Mouse (Mus musculus) right cerebral cortex, postnatal 4 days (tissue): Measurements from ENCODE around the gene Gm49320.

Experiments used
- DNase-seq: peaks from one replicate; pipeline ENCODE4 v3.0.0-alpha.2; 2022

Gene Gm49320

DNA sequence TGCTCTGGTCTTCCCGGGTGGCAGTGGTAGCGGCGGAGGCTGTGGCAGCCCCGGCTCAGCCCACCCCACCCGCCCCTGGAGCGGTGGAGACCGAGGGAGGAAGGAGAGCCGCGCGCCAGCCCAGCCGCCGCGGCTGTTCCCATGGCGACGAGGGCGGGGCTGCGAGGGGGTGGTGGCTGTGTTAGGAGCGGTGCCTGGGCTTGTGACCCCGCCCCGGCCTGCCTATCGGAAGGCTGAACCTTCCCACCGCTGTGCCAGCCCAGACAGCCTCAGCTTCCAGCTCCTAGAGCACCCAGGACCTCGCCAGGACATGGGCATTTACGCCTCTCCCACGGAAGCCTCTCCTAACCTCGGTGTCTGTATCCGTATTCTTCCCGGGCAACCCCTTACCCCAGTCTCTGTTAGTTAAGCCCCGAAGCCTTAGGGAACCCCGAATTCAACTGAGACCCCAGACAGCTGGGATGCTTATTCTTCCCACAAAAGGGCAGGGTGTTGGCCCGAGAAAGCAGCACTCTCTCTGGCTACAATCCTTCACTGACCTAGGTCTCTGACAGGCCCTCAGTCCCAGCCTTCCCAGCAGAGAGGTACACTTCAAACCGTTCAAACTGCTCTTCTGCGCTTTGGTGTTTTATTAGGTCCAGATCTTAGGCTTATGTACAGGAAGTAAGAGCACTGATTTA, 20.6 kb downstream of the Gm49320 start, which contains the start of gene Ctxn1:
Ctxn1 (minus strand) TSS at position 150 of the 680 bp plus-strand sequence.
- peak; percentile 94 for DNase-seq

DNA sequence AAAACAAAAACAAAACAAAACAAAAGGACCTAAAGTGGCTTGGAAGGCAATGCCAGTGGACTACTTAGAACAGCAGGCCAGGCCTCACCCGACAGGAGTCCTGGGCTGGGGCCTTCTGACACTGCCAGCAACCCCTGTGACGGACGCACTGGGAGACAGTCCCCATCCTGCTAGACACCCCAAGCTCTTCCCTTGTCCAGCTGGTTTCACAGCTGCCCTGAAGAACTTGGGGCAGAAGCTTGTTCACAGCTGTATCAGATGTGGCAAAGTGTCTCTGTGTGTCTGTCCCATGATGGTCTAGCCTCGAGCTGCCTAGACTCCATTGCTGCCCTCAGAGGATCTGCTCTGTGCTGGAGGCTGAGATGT, 21.1 kb downstream of the Gm49320 start:
- DNase-seq = no peak

DNA sequence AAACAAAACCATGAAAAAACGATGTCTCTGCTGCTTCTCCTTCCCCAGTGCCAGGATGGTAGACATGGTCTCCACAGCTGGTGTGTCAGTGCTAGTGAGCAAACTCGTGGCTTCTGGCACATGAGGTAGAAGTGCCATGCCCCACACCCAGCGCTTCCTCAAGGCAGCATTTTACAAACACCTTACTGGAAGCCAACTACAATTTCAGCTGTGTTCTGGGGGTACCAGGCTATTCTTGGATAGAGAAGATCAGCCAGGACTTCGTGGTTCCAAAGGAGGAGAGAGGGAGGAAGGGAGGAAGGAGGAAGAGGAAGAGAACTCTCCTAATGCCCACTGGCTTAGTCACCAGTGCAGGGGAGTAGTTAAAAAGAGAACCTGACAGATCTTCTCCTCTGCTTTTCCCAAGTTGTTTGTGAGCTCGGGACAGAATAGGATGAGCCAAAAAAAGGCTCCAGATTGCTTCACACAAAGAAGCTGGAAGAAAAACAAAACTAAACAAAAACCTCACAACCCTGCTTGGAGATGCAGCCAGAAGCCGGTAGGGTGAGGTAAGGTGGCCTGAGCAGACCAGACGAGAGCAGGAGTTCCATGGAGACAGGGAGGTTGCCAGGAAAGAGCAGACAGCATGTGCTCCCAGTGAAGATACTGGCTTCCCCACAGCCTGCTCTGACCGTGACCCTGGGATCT, 24.6 kb downstream of the Gm49320 start:
- no peak for DNase-seq

DNA sequence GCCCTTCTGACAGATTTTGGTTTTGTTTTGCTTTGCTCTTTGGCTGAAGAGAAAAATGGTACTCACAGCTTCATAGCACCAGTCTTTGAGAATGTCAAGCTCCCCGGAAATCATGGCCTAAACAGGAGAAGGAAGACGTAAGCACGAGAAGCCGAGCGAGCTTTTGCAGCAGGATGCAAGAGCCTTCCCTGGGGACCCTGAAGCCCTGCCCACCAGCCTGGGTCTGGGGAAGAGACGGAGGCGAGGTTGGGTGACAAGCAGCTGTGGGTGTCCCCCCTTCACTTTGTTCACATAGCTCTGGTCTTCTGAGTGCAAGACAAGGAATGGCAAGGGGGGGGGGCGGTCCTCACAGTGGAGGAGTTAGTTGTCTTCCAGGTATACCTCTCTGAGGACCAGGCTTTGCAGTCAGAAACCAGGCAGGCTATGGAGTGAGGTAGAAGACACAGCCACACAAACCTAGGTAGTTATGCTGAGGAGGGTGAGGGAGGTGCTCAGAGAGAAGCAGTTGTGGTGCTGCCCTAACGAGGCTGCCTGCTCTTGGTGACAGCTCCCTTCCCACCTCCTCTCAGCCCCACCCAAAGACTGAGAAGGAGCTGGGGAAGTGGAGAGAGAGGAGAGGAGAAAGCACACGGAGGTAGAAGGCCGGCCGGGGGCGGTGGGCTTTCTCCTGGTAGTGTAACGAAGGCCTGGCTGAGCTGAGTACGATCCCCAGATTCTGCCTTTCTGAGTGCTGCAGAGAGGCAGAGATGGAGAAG, 26.7 kb downstream of the Gm49320 start:
- DNase-seq = no peak

DNA sequence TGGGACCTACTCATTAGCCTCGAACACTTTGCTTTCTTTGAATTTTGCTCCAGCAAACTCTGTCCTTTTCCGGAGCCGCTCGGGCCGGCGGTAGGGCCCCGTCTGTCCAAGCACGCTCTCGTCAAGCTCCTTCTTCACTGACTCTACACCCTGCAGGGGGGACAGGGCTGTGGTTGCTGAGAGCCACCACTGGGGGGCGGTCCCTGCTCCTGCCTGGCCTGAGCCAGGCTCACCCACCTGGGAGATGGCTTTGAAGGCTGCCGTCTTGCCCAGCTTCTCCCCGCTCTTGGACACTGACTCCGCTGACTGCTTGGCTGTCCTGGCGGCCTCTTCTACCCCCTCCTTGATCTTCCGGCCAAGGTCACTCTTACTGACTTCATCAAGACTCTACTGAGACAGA, 29.0 kb downstream of the Gm49320 start:
- DNase-seq = no peak

DNA sequence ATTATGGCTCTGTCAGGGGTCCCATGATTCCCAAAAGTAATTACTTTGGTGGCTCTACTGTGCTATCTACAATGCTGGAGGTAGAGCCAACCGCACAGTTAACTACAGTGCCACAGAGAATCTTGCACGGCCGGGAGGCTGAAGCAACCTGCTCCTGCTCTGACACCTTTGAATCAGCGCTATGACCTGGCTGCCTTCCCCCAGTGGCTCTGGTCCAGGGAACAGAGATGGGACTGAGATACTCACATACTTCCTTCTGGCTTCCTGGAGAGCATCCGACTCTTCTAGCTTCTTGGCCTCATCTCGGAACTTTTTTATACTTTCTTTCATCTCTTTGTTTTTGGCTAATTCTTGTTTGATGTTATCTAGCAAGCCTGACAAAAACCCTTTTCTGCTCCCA, 30.9 kb downstream of the Gm49320 start:
- DNase-seq = no peak

DNA sequence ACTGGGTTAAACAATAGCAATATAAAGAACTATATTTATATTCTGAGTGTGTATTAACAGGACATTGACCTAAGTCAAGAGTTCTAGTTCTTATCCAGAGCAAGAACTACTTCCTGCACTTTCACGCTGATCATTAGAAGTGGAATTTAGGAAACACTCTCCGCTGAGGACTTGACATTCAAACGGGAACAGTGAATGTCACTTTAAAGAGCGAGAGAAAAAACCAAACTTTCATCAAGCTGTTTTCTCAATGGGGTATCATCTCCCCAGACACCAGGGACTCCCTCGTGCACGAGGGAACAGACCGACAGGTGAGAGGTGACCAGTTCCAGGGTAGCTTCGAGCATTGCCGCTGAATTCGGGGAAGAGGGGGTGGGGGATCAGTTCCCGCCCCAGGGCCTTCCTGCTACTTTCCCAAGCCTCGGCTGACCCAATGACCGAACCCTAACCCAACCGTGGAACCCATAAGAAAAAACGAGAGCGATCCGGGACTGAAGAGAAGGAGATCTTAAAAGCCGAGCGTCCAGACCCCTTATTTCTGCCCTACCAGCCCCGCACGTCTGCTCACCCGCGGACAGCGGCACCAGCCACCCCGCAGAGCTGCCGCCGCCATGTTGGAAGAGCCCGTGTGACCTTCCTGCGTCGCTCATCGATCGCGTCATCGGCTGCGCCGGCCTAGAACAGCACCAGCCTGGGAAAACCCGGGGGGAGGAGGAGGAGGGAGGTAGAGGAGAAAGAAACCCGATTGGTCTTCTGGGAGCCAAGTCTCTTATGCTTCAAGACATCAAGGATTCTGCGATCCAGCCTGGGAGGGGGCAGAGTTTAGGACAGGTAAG, 36.8 kb downstream of the Gm49320 start, which contains the start of gene Timm44:
Timm44 (minus strand) TSS at position 639 of the 836 bp plus-strand sequence.
- peak; percentile 97 for DNase-seq

DNA sequence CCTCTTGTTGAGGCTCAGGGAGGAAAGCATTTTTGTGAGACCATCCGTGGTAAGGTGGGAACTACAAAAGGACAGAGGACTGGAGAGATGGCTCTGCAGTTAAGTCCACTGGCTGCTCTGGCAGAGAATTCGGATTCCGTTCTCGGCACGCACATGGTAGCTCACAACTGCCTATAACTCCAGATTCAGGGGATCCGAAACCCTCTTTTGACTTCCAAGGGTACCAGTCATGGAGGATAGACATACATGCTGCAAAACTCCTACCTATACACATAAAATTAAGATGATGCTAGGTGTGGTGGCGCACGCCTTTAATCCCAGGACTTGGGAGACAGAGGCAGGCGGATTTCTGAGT, 37.4 kb downstream of the Gm49320 start:
- no peak for DNase-seq

DNA sequence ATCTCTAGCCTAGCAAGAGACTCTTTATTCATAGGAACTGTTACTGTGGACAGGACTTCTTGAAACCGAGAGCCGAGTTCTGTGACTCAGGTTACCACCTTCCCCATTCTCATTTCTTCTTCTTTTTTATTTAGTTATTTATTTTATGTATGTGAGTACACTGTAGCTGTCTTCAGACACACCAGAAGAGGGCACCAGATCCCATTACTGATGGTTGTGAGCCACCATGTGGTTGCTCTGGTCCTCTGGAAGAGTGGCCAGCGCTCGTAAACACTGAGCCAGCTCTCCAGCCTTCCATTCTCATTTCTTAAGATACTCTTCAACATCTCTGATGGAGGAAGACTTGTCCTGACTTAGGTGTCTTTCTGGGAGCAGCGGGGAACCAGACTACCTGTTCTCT, 54.1 kb downstream of the Gm49320 start:
- DNase-seq = no peak

DNA sequence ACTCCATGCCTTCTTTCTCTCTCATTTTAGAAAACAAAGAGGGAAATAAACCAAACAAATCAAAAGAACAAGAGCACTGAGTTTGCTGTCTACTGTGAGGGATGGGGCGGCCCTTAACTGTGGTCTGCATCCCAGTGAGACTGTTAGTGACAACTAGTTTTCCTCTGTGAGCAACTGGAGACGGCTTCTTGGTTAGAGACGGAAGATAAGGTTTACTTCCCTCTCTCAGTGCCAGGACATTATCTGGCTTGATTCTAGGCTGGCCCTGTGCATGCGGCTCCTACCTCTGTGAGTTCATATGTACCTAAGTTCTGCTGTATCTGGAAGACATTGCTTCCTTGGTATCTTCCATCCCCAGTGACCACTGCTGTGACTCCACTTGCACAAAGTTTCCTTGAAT, 59.2 kb downstream of the Gm49320 start:
- DNase-seq = no peak
